Mouse (Mus musculus): ENCODE measurements at regions not wholly inside any gene's neighbourhood (a gene's known extent, or its start where the extent isn't known, plus 50 kb on each side); places are given as distances from the start of the nearest gene placed in this dataset.

GRCm38 (mm10) chr15:11712481-11713274 lies 194.4 kb downstream of the Npr3 start:
- no peak for DNase-seq

- no peak for DNase-seq
Observed at GRCm38 (mm10) chr15:11701246-11701645, 205.8 kb downstream of the Npr3 start.

GRCm38 (mm10) chr15:11699929-11700328 lies 207.2 kb downstream of the Npr3 start:
- DNase-seq: no peak

GRCm38 (mm10) chr15:11697060-11697459 lies 210.0 kb downstream of the Npr3 start:
- no peak for DNase-seq

GRCm38 (mm10) chr15:11693772-11694270 lies 213.3 kb downstream of the Npr3 start:
- no peak for DNase-seq

GRCm38 (mm10) chr15:11664839-11665379 lies 242.2 kb downstream of the Npr3 start:
- no peak for DNase-seq

GRCm38 (mm10) chr15:11655168-11655567 lies 251.9 kb downstream of the Npr3 start:
- DNase-seq: no peak

- no peak for DNase-seq
Observed at GRCm38 (mm10) chr15:11646241-11646640, 246.8 kb upstream of the Tars start.

DNA sequence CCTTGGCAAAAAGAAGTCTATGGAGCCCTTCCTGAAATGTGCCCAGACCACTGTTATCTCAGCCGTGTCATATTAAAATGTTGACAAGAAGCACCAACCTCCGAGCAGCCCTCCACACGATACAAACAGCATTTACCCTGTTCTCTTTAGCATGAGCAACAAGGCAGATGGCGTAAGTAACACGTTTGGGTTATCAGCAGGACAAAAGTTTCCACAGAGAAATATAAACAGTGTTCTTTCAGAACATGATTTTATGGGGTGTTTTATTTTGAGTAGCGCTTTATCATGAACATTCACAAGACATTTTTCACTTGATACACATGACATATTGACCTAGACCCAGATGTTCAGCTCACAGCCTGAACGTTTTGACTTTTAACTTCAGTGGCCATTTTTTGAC lies 245.3 kb upstream of the Tars start:
- no peak for DNase-seq

DNA sequence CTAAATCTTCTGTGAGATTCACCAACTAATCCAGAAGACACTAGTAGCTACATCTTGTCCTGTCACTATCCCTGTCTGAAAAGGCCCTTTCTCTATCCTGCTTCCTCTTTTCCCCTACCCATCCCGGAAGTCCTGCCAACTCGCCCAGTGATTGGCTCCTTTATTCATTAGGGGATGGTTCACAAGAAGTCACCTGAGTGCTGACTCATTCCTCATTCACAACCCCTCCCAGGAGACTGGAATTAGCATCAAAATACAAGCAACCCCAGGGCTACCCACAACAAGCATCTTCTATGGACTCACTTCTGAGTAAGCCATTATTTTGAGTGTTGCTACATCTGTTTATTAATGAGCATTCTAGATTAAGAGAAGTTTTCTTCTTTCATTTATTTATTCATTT lies 231.2 kb upstream of the Tars start:
- no peak for DNase-seq

DNA sequence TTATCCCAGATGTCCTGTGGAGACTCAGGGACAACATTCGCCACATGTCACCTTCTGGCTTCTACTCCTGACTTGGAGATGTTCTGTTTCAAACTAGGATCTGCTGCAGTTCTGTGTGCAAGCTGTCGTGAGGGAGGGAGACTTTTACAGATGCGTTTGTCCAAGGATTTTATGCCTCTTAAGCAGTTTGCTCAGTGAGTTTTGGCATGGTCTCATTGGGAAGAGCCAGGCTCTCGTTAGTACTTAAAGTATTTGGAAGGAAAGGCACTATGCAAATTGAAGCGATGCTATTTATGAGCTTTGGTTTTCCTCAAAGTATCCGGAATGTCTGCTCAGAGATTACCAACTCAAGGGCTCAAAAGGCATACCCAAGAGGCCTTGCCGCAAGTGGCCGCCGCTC lies 227.0 kb upstream of the Tars start:
- DNase-seq: no peak

GRCm38 (mm10) chr15:11612416-11612815 lies 213.0 kb upstream of the Tars start:
- no peak for DNase-seq

- no peak for DNase-seq
Observed at GRCm38 (mm10) chr15:11610043-11610670, 210.7 kb upstream of the Tars start.

GRCm38 (mm10) chr15:11607489-11607888 lies 208.0 kb upstream of the Tars start:
- DNase-seq: no peak

DNA sequence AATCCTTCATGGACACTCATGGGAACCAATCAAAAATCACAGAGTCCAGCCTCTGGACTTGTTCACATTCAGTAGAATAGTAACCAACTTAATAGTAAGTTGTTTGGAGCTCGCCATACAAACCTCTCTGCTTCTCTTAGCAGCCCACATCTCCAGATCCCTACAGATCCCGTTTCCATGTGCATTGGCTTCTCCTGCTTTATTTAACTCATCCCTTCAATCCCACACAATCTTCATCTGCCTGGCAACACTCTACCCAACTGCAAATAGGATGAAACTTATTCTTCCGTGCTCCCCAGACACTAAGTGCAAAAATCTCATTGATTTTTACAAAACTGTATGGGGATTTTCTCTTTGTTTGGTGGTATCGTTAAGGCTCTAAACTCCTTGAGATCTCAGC lies 206.2 kb upstream of the Tars start:
- DNase-seq: no peak

GRCm38 (mm10) chr15:11597021-11597420 lies 197.6 kb upstream of the Tars start:
- no peak for DNase-seq

- DNase-seq: peak; percentile 35
Observed at GRCm38 (mm10) chr15:11590542-11591116, 191.2 kb upstream of the Tars start.

- no peak for DNase-seq
Observed at GRCm38 (mm10) chr15:11589795-11590194, 190.3 kb upstream of the Tars start.

DNA sequence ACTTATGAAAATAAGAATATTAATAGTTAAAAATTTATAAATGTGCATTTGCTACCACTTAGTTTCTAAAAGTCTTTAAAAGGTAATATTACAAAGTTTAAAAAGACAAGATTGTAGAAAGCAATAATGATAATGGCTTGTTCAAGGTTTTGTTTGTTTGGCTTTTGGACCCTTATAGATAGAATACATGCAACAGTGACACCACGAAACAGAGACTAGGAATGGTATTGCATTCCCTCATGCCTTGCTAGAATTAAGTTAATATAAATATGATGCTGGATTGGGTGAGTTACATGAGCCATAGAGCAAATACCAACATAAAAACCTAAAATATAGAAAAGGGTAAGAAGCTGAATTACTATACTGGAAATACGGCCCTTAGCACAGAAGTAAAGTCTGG lies 186.9 kb upstream of the Tars start:
- DNase-seq: no peak

DNA sequence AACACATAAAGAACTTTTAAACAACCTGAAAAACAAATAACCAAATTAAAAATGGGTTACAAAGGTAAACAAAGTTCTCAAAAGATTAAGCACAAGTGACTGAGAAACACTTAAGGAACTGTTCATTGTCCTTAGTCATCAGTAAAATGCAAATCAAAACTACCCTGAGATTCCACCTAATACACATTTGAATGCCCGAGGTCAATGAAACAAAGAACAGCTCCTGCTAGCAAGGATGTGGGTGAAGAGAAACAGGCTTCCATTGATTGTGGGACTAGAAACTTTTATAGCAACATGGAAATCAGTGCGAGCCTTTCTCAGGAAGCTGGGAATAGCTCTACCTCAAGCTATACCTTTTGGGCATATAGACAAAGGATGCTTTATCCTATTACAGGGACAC lies 184.7 kb upstream of the Tars start:
- DNase-seq: no peak

GRCm38 (mm10) chr15:11578331-11578730 lies 178.9 kb upstream of the Tars start:
- DNase-seq: no peak

DNA sequence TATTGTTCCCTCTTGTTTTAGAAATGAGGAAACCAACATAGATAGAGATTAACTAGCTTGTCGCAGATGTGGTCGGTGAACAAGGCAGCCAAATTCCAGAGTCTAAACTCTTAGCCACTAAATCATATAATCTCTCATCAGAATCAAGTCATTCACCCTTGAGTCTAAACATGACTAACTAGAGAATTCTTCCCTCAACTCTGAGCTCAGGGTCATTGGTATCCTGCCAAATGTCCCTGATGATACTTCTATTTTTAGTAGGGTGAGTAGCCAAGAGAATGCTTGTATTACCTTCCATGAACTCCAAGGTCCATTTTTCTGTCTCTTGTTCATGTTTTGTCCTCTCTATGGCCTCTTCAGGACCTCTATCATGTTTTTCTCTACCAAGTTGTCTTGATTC lies 174.9 kb upstream of the Tars start:
- DNase-seq: peak; percentile 41

DNA sequence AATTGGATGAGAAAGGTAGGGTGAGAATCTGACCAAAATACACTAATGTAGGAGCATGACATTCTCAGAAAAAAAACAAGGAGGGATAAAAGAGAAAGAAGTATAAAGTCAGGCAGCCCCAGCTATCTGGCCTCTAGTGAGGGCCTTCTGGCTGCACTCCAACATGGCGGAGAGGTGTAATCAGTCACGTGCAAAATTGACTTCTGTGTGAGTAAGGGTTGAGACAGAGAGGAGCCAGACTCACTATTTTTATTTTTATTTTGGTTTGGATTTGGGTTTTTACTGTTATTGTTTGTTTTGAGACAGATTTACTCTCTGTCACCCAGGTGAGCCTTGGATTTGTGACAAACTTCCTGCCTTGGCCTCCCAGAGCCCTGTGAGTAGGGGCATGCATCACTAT lies 174.0 kb upstream of the Tars start:
- DNase-seq: peak; percentile 31

DNA sequence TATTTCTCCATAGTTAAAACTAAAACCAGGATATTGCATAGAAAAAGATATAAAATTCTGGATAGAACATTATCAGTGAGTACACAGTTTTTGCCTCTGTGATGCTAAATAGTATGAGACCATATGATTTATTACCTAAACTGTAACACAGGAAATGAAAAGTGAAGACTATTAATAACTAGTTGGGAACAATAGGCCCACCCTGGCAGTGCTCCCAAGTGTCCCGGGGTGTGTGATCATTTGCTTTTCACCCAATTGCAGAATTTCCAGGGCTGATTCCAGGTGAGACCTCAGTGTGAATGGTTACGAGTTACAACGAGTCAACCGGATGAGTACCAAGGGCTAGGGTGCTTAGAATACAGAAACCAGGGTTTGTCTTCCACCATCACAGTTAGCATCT lies 172.6 kb upstream of the Tars start:
- peak; percentile 53 for DNase-seq
